Mouse (Mus musculus) heart, postnatal 0 days (tissue): Measurements from ENCODE around the gene Plekhm1.

ENCODE experiments used
- CTCF ChIP-seq: IDR thresholded peaks from 2 replicates; pipeline ENCODE4 v1.5.1; 2016; ENCODE audit warnings: antibody characterized with exemption, control low read depth, low read depth
- EP300 ChIP-seq: IDR thresholded peaks from 2 replicates; pipeline ENCODE4 v1.6.1; 2016; ENCODE audit warnings: antibody characterized with exemption, low read depth

GRCm38 (mm10) chr11:103402198-103402597, 10.3 kb downstream of the Plekhm1 start:
- TF ChIP-seq CTCF = peak; percentile 74
- no peak for TF ChIP-seq EP300
